Mouse (Mus musculus): ENCODE results near the gene Mien1.

The Mien1 gene

GRCm38 (mm10) chr11:98449419-98449818, 10.6 kb upstream of the Mien1 start:
- TF ChIP-seq GATA4 (IDR thresholded peaks at IDR 0.05; ENCODE audit: insufficient replicate concordance, low read length): no peak

- no peak for TF ChIP-seq GATA4 (IDR thresholded peaks at IDR 0.05; ENCODE audit: insufficient replicate concordance, low read length)
Observed at GRCm38 (mm10) chr11:98448191-98448790, 9.5 kb upstream of the Mien1 start.

- TF ChIP-seq GATA4 (IDR thresholded peaks at IDR 0.05; ENCODE audit: insufficient replicate concordance, low read length): no peak
Observed at GRCm38 (mm10) chr11:98447475-98447834, 8.7 kb upstream of the Mien1 start.

GRCm38 (mm10) chr11:98446562-98447474, 8.0 kb upstream of the Mien1 start:
- TF ChIP-seq GATA4 (IDR thresholded peaks at IDR 0.05; ENCODE audit: insufficient replicate concordance, low read length): no peak

GRCm38 (mm10) chr11:98446213-98446561, 7.4 kb upstream of the Mien1 start, which contains the start of gene Grb7:
Gene Grb7, plus strand, starts transcription at chr11:98446394.
- TF ChIP-seq GATA4 (IDR thresholded peaks at IDR 0.05; ENCODE audit: insufficient replicate concordance, low read length): no peak

- TF ChIP-seq GATA4 (IDR thresholded peaks at IDR 0.05; ENCODE audit: insufficient replicate concordance, low read length): no peak
Observed at GRCm38 (mm10) chr11:98445679-98446078, 6.9 kb upstream of the Mien1 start.

- TF ChIP-seq GATA4 (IDR thresholded peaks at IDR 0.05; ENCODE audit: insufficient replicate concordance, low read length): no peak
Observed at GRCm38 (mm10) chr11:98445238-98445637, 6.4 kb upstream of the Mien1 start.

- no peak for TF ChIP-seq GATA4 (IDR thresholded peaks at IDR 0.05; ENCODE audit: insufficient replicate concordance, low read length)
Observed at GRCm38 (mm10) chr11:98443688-98444087, 4.9 kb upstream of the Mien1 start.

GRCm38 (mm10) chr11:98437441-98437840, 1.4 kb downstream of the Mien1 start:
- no peak for TF ChIP-seq GATA4 (IDR thresholded peaks at IDR 0.05; ENCODE audit: insufficient replicate concordance, low read length)

GRCm38 (mm10) chr11:98435723-98436122, 3.1 kb downstream of the Mien1 start:
- TF ChIP-seq GATA4 (IDR thresholded peaks at IDR 0.05; ENCODE audit: insufficient replicate concordance, low read length): no peak

GRCm38 (mm10) chr11:98431743-98432502, 6.9 kb downstream of the Mien1 start:
- TF ChIP-seq GATA4 (IDR thresholded peaks at IDR 0.05; ENCODE audit: insufficient replicate concordance, low read length): no peak

- TF ChIP-seq GATA4 (IDR thresholded peaks at IDR 0.05; ENCODE audit: insufficient replicate concordance, low read length): no peak
Observed at GRCm38 (mm10) chr11:98428436-98428835, 10.4 kb downstream of the Mien1 start.

- TF ChIP-seq GATA4 (IDR thresholded peaks at IDR 0.05; ENCODE audit: insufficient replicate concordance, low read length): no peak
Observed at GRCm38 (mm10) chr11:98426592-98426991, 12.2 kb downstream of the Mien1 start.

GRCm38 (mm10) chr11:98418939-98419547, 19.7 kb downstream of the Mien1 start:
- no peak for TF ChIP-seq GATA4 (IDR thresholded peaks at IDR 0.05; ENCODE audit: insufficient replicate concordance, low read length)

GRCm38 (mm10) chr11:98418273-98418672, 20.5 kb downstream of the Mien1 start:
- no peak for TF ChIP-seq GATA4 (IDR thresholded peaks at IDR 0.05; ENCODE audit: insufficient replicate concordance, low read length)
